Mouse (Mus musculus) brain, embryonic 14.5 days (tissue): ENCODE measurements around the gene Gipr.

ENCODE experiments used
- CTCF ChIP-seq: fragments of 200-500 bp; IDR thresholded peaks from 2 replicates; pipeline ENCODE4 v1.5.1; 2012; ENCODE audit warnings: inconsistent platforms, mild to moderate bottlenecking, moderate library complexity, borderline replicate concordance; ENCODE audit not compliant: insufficient read depth, insufficient read length; ENCODE audit errors: extremely low read depth
- POLR2A ChIP-seq: fragments of 200-500 bp; IDR thresholded peaks from 2 replicates; pipeline ENCODE4 v1.6.1; 2012; ENCODE audit warnings: mild to moderate bottlenecking, inconsistent platforms, borderline replicate concordance; ENCODE audit not compliant: poor library complexity, insufficient read depth, insufficient read length, severe bottlenecking; ENCODE audit errors: extremely low read depth

DNA sequence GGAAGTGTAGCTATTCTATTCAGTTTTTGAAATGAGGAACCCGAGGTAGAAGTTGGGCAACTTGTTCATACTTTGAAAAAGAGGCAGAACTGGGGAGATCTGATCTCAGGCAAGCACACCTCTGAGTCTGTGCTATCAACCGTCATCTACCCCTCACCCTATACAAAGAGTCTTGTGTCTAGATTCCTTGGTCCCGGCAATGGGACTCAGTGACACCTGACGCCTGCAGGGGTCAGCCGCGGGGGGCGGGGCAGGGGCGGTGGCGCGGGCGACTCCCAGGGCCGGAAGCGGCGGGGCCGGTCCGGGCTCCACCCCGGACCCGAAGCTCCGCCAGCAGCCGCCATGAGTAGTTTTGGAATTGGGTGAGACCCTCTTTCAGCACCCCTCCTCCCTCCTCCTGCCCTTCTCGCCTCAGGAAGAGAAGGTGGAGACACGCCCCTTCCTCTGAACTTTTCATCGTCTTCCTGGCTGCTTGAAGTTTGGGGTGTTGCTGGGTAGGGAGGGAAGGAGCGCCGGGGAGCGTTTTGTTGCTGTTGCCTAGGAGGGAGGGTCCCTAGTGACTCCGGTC is 15.0 kb upstream of the Gipr start:
- TF ChIP-seq CTCF, result no peak
- TF ChIP-seq POLR2A, result no peak
